Mouse (Mus musculus) embryonic facial prominence, embryonic 15.5 days (tissue): ENCODE measurements around the gene Mccc1. TPM values are rescaled to one million over a fixed set of nuclear protein-coding genes. Genes with fewer than 3 reads are reported as not detected.
A peak's percentile ranks its signal among the peaks of the same experiment; 100 is the strongest.

Experiments used
- ATAC-seq: fragments of 200-750 bp; cut with Nextera tagmentation; 2 replicates; pipeline ENCODE4 v1.8.0; 2017; ENCODE audit warnings: low read depth, moderate TSS enrichment; ENCODE audit not compliant: insufficient number of reproducible peaks, low FRiP score, low TSS enrichment
- H3K27ac ChIP-seq: fragments of 300-500 bp; sonication (generic); replicated peaks from 2 replicates; pipeline ENCODE4 v1.5.1; 2015; ENCODE audit warnings: mild to moderate bottlenecking, inconsistent platforms
- H3K27me3 ChIP-seq: fragments of 300-500 bp; sonication (generic); 2 replicates; pipeline ENCODE4 v1.6.1; 2015; ENCODE audit warnings: inconsistent platforms
- H3K36me3 ChIP-seq: fragments of 300-500 bp; sonication (generic); 2 replicates; pipeline ENCODE4 v1.6.1; 2015; ENCODE audit warnings: mild to moderate bottlenecking, inconsistent platforms
- H3K4me1 ChIP-seq: fragments of 300-500 bp; sonication (generic); 2 replicates; pipeline ENCODE4 v1.6.1; 2015; ENCODE audit warnings: inconsistent platforms
- H3K4me2 ChIP-seq: fragments of 300-500 bp; sonication (generic); replicated peaks from 2 replicates; pipeline ENCODE4 v1.6.1; 2015; ENCODE audit warnings: mild to moderate bottlenecking, inconsistent platforms
- H3K4me3 ChIP-seq: fragments of 300-500 bp; sonication (generic); replicated peaks from 2 replicates; pipeline ENCODE4 v1.5.1; 2015; ENCODE audit warnings: mild to moderate bottlenecking, inconsistent platforms
- H3K9ac ChIP-seq: fragments of 300-500 bp; sonication (generic); 2 replicates; pipeline ENCODE4 v1.6.1; 2015; ENCODE audit warnings: inconsistent platforms
- H3K9me3 ChIP-seq: fragments of 300-500 bp; sonication (generic); replicated peaks from 2 replicates; pipeline ENCODE4 v1.6.1; 2016; ENCODE audit warnings: inconsistent platforms
- WGBS: fragments of 180-500 bp; shearing (Covaris S2); methylation state at CpG from one replicate; pipeline ENCODE4 v1.1.7; 2015; 5-methylcytosine and 5-hydroxymethylcytosine counted together
- polyA plus RNA-seq: library from polyadenylated mRNA; unstranded; fragments of >200 nt; fragmentation: Nextera tagmentation; extraction: Ambion mirVana; gene quantifications from 2 replicates; pipeline ENCODE4 v1.2.1, GENCODE M21; 2015

Mccc1 gene
- 31.0 and 32.1 TPM in 2 replicates for polyA plus RNA-seq

GRCm38 (mm10) chr3:36000275-36001239, at the start of gene Mccc1:
Gene Mccc1, minus strand, starts transcription at chr3:36000678.
- H3K36me3 ChIP-seq = 0 out of 2 replicates have a peak, but pooled peaks cover 5% of the 10 kb centered on the region
- peak; percentile 99 for ATAC-seq
- H3K4me1 ChIP-seq = 0 out of 2 replicates have a peak, but pooled peaks cover 3% of the 10 kb centered on the region
- 3% methylated on average over 39 of the region's 39 CpGs for WGBS
- H3K9ac ChIP-seq = peak within 1 kb of the TSS; percentile 62
- no peaks in the 10 kb centered on the region for H3K9me3 ChIP-seq
- H3K4me2 ChIP-seq = peak within 1 kb of the TSS; percentile 60
- peak within 1 kb of the TSS; percentile 77 for H3K4me3 ChIP-seq
- peak within 1 kb of the TSS; percentile 95 for H3K27ac ChIP-seq
- no peaks in the 10 kb centered on the region for H3K27me3 ChIP-seq

- Histone ChIP-seq H3K9ac (no peak overlapping the region), H3K9me3 (no peaks in the 10 kb centered on the region), H3K27ac (no peak overlapping the region), H3K27me3 (no peaks in the 10 kb centered on the region), H3K4me1 (no peaks in the 10 kb centered on the region), H3K4me3 (no peak overlapping the region), H3K36me3 (no peaks in the 10 kb centered on the region), H3K4me2 (no peak overlapping the region)
- 69% methylated on average over 1 of the region's 1 CpGs for WGBS
- ATAC-seq = no peak
Observed at GRCm38 (mm10) chr3:36049106-36049505, 48.6 kb upstream of the Mccc1 start.

- no peaks in the 10 kb centered on the region for H3K9me3 ChIP-seq
- no peaks in the 10 kb centered on the region for H3K27me3 ChIP-seq
- no peaks in the 10 kb centered on the region for H3K4me1 ChIP-seq
- H3K9ac ChIP-seq = no peak overlapping the region
- WGBS = 75% methylated on average over 4 of the region's 4 CpGs
- H3K27ac ChIP-seq = no peak overlapping the region
- H3K36me3 ChIP-seq = no peaks in the 10 kb centered on the region
- ATAC-seq = no peak
- H3K4me3 ChIP-seq = no peak overlapping the region
- no peak overlapping the region for H3K4me2 ChIP-seq
Observed at GRCm38 (mm10) chr3:36045086-36045485, 44.6 kb upstream of the Mccc1 start.

DNA sequence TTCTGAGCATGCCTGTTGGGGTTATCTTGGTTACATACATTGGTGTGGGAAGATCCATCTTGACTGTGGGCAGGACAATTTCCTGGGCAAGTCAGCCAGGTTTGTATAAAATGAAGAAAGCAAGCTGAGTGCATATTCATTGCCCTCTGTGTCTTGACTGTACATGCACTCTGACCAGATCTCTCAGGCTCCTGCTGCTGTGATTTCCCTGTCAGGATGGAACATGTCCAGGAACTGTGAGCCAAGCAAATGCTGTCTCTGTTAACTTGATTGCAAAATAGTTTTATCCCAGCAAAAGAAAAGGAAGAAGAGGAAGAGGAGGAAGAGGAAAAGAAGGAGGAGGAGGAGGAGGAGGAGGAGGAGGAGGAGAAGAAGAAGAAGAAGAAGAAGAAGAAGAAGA, 44.0 kb upstream of the Mccc1 start:
- Histone ChIP-seq H3K4me3 (no peak overlapping the region), H3K36me3 (no peaks in the 10 kb centered on the region), H3K9me3 (no peaks in the 10 kb centered on the region), H3K4me1 (no peaks in the 10 kb centered on the region), H3K27me3 (no peaks in the 10 kb centered on the region), H3K9ac (no peak overlapping the region), H3K27ac (no peak overlapping the region), H3K4me2 (no peak overlapping the region)
- no peak for ATAC-seq

DNA sequence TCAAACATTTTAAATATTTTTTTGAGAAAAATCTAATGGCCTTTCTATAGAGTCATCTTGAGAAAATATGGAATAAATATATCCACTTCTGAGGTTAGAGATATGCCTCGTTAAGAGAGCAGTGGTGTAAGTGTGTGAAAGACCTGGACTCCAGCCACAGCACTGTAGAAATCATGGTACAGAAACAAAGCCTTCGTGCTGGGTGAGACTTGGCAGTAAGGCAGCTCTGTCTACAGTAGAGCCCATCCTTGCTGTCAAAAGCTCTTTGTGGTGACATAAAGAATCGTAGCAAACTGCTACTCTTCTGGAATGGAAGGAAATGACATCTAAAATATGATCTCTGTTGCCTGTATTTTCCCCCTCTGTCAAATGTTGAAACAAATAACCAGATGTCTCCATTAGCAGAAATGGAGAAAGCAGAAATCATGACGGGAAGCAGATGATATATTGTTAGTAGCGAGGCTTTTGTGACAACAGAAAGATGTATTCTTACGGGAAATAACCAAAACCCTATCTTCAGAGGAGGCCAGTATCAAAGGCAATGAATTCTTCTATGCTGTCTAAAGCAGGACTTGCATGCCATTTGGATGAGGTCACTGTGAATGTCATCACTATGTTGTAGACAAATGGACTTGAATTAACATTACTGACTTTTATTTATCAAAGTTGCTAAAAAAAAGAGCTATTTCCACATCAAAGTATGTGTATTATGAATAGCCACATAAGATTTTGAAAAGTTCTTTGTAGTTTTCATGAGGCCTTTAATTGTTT, 31.4 kb upstream of the Mccc1 start:
- H3K4me3 ChIP-seq = no peak overlapping the region
- WGBS = 55% methylated on average over 6 of the region's 6 CpGs
- no peak overlapping the region for H3K4me2 ChIP-seq
- no peaks in the 10 kb centered on the region for H3K27me3 ChIP-seq
- no peaks in the 10 kb centered on the region for H3K4me1 ChIP-seq
- no peak overlapping the region for H3K27ac ChIP-seq
- ATAC-seq = no peak
- H3K36me3 ChIP-seq = no peaks in the 10 kb centered on the region
- no peaks in the 10 kb centered on the region for H3K9me3 ChIP-seq
- no peak overlapping the region for H3K9ac ChIP-seq

DNA sequence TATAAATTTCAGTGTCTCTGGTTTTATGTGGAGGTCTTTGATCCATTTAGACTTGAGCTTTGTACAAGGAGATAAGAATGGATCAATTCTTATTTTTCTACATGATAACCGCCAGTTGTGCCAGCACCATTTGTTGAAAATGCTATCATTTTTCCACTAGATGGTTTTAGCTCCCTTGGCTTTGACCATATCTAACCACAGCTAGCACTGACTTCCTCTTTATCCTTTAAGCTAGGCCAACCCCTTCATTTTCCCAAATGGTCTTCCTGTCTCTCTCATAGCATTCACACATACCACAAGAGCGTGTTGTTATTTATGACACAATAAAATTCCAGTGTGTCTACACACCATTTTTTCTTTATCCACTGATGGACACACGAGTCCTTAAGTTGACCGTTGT, 29.5 kb upstream of the Mccc1 start:
- no peaks in the 10 kb centered on the region for H3K9me3 ChIP-seq

DNA sequence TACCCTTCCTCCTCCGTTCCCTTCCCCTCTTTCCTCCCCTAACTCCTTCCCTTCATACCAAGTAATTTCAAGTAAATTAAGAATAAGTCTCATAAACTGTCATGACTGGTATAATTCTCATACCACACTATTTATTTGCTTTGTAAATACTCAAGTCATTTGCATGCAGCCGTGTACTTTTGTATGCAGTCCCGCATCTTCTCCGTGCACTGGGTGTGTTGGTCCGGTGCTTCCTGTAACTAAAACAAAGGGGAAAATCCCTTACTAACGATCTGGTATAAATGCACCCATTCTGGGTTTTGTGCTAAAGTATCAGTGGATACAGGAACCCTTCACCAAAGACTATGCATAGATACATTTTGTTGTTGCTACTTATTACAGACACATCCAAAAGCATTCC, 25.3 kb upstream of the Mccc1 start:
- no peaks in the 10 kb centered on the region for H3K36me3 ChIP-seq

More for the DNA sequence above, 29.5 kb upstream of the Mccc1 start:
- H3K27ac ChIP-seq = no peak overlapping the region
- H3K4me3 ChIP-seq = no peak overlapping the region
- H3K4me2 ChIP-seq = no peak overlapping the region
- no peak for ATAC-seq
- 89% methylated on average over 4 of the region's 4 CpGs for WGBS
- no peak overlapping the region for H3K9ac ChIP-seq
- no peaks in the 10 kb centered on the region for H3K4me1 ChIP-seq
- no peaks in the 10 kb centered on the region for H3K36me3 ChIP-seq
- H3K27me3 ChIP-seq = no peaks in the 10 kb centered on the region

GRCm38 (mm10) chr3:36011239-36011638, 10.8 kb upstream of the Mccc1 start:
- H3K4me2 ChIP-seq = no peak overlapping the region
- ATAC-seq = no peak
- WGBS = 76% methylated on average over 3 of the region's 3 CpGs
- no peaks in the 10 kb centered on the region for H3K9me3 ChIP-seq
- no peak overlapping the region for H3K4me3 ChIP-seq
- H3K4me1 ChIP-seq = no peaks in the 10 kb centered on the region
- no peak overlapping the region for H3K27ac ChIP-seq
- no peaks in the 10 kb centered on the region for H3K27me3 ChIP-seq
- no peaks in the 10 kb centered on the region for H3K36me3 ChIP-seq
- H3K9ac ChIP-seq = no peak overlapping the region

More for the DNA sequence above, 25.3 kb upstream of the Mccc1 start:
- 86% methylated on average over 6 of the region's 6 CpGs for WGBS
- no peaks in the 10 kb centered on the region for H3K9me3 ChIP-seq
- no peaks in the 10 kb centered on the region for H3K4me1 ChIP-seq
- no peaks in the 10 kb centered on the region for H3K27me3 ChIP-seq
- no peak overlapping the region for H3K9ac ChIP-seq
- ATAC-seq = no peak
- H3K27ac ChIP-seq = no peak overlapping the region
- H3K4me2 ChIP-seq = no peak overlapping the region
- no peak overlapping the region for H3K4me3 ChIP-seq

- Histone ChIP-seq H3K4me3 (no peak overlapping the region), H3K27me3 (no peaks in the 10 kb centered on the region), H3K4me1 (no peaks in the 10 kb centered on the region), H3K4me2 (no peak overlapping the region), H3K27ac (no peak overlapping the region), H3K9me3 (no peaks in the 10 kb centered on the region), H3K9ac (no peak overlapping the region), H3K36me3 (no peaks in the 10 kb centered on the region)
- WGBS = 73% methylated on average over 4 of the region's 4 CpGs
- no peak for ATAC-seq
Observed at GRCm38 (mm10) chr3:36008411-36009154, 8.1 kb upstream of the Mccc1 start.

DNA sequence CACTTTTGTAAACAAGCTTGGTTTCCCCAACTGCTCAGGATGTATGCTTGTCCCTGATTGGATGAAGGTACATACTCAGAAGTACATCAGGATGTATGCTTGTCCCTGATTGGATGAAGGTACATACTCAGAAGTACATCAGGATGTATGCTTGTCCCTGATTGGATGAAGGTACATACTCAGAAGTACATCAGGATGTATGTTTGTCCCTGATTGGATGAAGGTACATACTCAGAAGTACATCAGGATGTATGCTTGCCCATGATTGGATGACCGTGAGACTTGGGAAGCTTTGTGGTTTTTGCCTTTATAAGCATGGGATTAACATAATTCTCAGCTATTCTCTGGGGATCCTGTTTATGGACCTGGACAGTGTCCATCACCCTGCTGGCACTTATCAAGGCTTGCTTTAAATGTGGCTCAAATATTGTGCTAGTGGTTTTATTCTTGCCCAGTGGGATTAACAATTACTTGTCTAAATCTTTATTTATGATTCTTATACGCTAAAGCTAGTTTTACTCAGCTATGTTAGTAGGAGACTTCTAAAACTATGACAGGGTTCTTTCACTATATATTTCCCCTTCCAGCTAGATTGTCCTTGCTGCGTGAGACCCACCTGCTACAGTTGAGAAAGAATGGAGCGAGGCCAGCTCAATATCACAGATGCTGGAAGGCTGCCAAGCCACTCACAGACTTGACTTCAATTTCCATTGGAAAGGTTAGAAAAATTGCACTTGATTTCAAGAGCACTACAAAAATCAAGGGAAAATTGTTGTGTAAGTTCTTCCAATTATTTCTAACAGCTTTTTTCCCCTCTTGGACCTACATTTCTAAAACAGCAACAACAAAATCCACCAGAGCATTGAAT, 3.8 kb upstream of the Mccc1 start:
- Histone ChIP-seq H3K4me3 (no peak overlapping the region), H3K36me3 (no peaks in the 10 kb centered on the region), H3K27ac (no peak overlapping the region), H3K4me2 (no peak overlapping the region), H3K9me3 (no peaks in the 10 kb centered on the region), H3K9ac (no peak overlapping the region), H3K4me1 (no peaks in the 10 kb centered on the region), H3K27me3 (no peaks in the 10 kb centered on the region)
- no peak for ATAC-seq
- 53% methylated on average over 4 of the region's 4 CpGs for WGBS
